Mouse (Mus musculus) adrenal gland, adult 2 months (tissue): ENCODE data around the gene Mark4. TPM values are rescaled to one million over a fixed set of nuclear protein-coding genes. Genes with fewer than 3 reads are reported as not detected.

ENCODE experiments used
- DNase-seq: peaks from one replicate; pipeline ENCODE4 v3.0.0; 2021
- long read RNA-seq: library from polyadenylated mRNA; stranded (forward); transcript quantifications from one replicate; pipeline ENCODE4 v2.0.0, GENCODE M21; 2021
- polyA plus RNA-seq: library from polyadenylated mRNA; depleted of rRNA; stranded (reverse); fragments of >200 nt; gene quantifications from 2 replicates; pipeline ENCODE4 v1.2.3, GENCODE M21; 2012; rRNA removed
- total RNA-seq, 2 experiments: library from RNA; stranded (reverse); gene quantifications; 2 replicates each; pipeline ENCODE4 v1.2.3; 2021

Mark4 gene
- total RNA-seq (10 to 100 TPM; 40.5 to 56.8 TPM), polyA plus RNA-seq (71.6 and 79.0 TPM in 2 replicates)
- long read RNA-seq, transcript Mark4-201 (17 exons, 3,886 nt), result major isoform, 12 of 24 reads
- long read RNA-seq, partial matches to known transcripts, result 7 of 24 reads
- long read RNA-seq, other reads (novel, unspliced or antisense), result 5 of 24 reads

- DNase-seq, result peak; percentile 89
These were observed at the start of gene Mark4 for GRCm38 (mm10) chr7:19458591-19459111. TSS of gene Mark4 (minus strand) at chr7:19458821.

GRCm38 (mm10) chr7:19507612-19507981 is 49.0 kb upstream of the Mark4 start:
- no peak for DNase-seq

- DNase-seq, result peak; percentile 71
These were observed 48.5 kb upstream of the Mark4 start for GRCm38 (mm10) chr7:19506969-19507611.

- DNase-seq, result no peak
These were observed 47.7 kb upstream of the Mark4 start for GRCm38 (mm10) chr7:19506326-19506725.

GRCm38 (mm10) chr7:19503481-19504068 is 45.0 kb upstream of the Mark4 start:
- peak; percentile 66 for DNase-seq

- peak; percentile 91 for DNase-seq
These were observed 43.0 kb upstream of the Mark4 start for GRCm38 (mm10) chr7:19501658-19502057.

- no peak for DNase-seq
These were observed 42.1 kb upstream of the Mark4 start for GRCm38 (mm10) chr7:19500420-19501363.

- DNase-seq, result peak; percentile 85
These were observed 39.7 kb upstream of the Mark4 start for GRCm38 (mm10) chr7:19498326-19498725.

GRCm38 (mm10) chr7:19496214-19496555 is 37.6 kb upstream of the Mark4 start:
- no peak for DNase-seq

GRCm38 (mm10) chr7:19495521-19496213 is 37.0 kb upstream of the Mark4 start:
- DNase-seq, result peak; percentile 92

GRCm38 (mm10) chr7:19494751-19495474 is 36.3 kb upstream of the Mark4 start:
- peak; percentile 63 for DNase-seq

- DNase-seq, result peak; percentile 83
These were observed 33.1 kb upstream of the Mark4 start for GRCm38 (mm10) chr7:19491731-19492130.

GRCm38 (mm10) chr7:19489525-19489924 is 30.9 kb upstream of the Mark4 start:
- DNase-seq, result no peak

GRCm38 (mm10) chr7:19486549-19486948 is 27.9 kb upstream of the Mark4 start:
- DNase-seq, result no peak

GRCm38 (mm10) chr7:19485488-19485887 is 26.9 kb upstream of the Mark4 start:
- no peak for DNase-seq

- no peak for DNase-seq
These were observed 24.7 kb upstream of the Mark4 start for GRCm38 (mm10) chr7:19483281-19483680.

- peak; percentile 74 for DNase-seq
These were observed 19.2 kb upstream of the Mark4 start for GRCm38 (mm10) chr7:19477624-19478384.

- DNase-seq, result no peak
These were observed 18.5 kb upstream of the Mark4 start for GRCm38 (mm10) chr7:19477084-19477483.

- peak; percentile 92 for DNase-seq
These were observed 15.3 kb upstream of the Mark4 start for GRCm38 (mm10) chr7:19473875-19474443.

GRCm38 (mm10) chr7:19472403-19472802 is 13.8 kb upstream of the Mark4 start:
- peak; percentile 78 for DNase-seq
